Mouse (Mus musculus) stomach, embryonic 15.5 days (tissue): ENCODE measurements around the gene Uspl1. TPM values are rescaled to one million over a fixed set of nuclear protein-coding genes. Genes with fewer than 3 reads are reported as not detected.

Source experiments
- microRNA-seq: library from miRNA; unstranded; fragments of <30 nt; microRNA quantifications from one replicate; pipeline ENCODE4, GENCODE M21; 2016
- polyA plus RNA-seq: library from polyadenylated mRNA; unstranded; fragments of >200 nt; fragmentation: Nextera tagmentation; extraction: Ambion mirVana; gene quantifications from 2 replicates; pipeline ENCODE4 v1.2.1, GENCODE M21; 2015

Uspl1 gene
- polyA plus RNA-seq, 1 experiment from 2014 or later, result 32.0 TPM

Small RNA genes lying within 50 kb of the gene (microRNA-seq; reads per million reads assigned to microRNA genes)
- not detected for gene Gm24105

Other genes with a start within 250 kb of the Uspl1 start
- 0.67 and 0.80 TPM in 2 replicates for gene Gm42791, start 189.2 kb upstream of the Uspl1 start, polyA plus RNA-seq
- 1,196 and 1,237 TPM in 2 replicates for gene Hmgb1, start 139 bp downstream of the Uspl1 start, polyA plus RNA-seq
- gene Alox5ap, start 80.4 kb downstream of the Uspl1 start, polyA plus RNA-seq, result 26.1 and 32.2 TPM in 2 replicates
- 2.8 TPM in 2 replicates for gene Medag, start 227.4 kb downstream of the Uspl1 start, polyA plus RNA-seq